Mouse (Mus musculus): ENCODE results near the gene Tmem104. TPM values are rescaled to one million over a fixed set of nuclear protein-coding genes. Genes with fewer than 3 reads are reported as not detected.

Gene Tmem104
- polyA plus RNA-seq, 2 experiments from 2014 or later, result 8.1 to 14.2 TPM

DNA sequence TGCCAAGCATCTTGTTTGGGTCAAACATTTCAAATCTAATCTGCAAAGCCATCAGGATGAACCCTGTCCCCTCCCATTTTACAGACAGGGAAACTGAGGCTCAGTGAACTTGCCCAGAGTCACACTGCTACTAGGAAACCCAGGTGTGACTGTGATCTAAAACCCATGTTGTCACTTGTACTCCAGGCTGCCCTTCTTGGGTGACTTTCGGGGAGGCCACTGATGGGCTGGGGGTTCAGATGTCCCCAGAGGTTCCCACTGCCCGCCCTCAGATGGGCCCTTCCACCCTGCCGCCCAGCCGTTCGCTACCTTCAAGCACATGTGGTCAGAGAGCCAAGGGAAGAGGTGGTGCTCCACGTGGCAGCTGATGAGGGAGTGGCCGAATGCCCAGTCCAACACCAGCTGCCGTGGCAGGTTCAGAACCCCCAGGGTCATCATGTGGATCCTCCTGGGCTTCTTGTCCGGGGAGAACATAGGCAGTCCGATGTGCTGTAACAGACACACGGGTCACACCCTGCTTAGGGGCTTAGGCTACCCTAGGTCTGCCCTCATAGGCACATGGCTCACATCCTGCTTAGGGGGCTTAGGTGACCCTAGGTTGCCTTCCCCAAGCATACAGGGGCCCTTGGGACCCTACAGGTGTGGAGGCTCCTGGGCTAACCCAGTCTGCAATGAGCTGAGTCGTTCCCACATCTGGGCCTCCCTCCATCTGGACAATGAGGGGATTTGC, 96.8 kb downstream of the Tmem104 start:
- no peak for ATAC-seq

GRCm38 (mm10) chr11:115285282-115285681, 98.0 kb downstream of the Tmem104 start:
- no peak for ATAC-seq

DNA sequence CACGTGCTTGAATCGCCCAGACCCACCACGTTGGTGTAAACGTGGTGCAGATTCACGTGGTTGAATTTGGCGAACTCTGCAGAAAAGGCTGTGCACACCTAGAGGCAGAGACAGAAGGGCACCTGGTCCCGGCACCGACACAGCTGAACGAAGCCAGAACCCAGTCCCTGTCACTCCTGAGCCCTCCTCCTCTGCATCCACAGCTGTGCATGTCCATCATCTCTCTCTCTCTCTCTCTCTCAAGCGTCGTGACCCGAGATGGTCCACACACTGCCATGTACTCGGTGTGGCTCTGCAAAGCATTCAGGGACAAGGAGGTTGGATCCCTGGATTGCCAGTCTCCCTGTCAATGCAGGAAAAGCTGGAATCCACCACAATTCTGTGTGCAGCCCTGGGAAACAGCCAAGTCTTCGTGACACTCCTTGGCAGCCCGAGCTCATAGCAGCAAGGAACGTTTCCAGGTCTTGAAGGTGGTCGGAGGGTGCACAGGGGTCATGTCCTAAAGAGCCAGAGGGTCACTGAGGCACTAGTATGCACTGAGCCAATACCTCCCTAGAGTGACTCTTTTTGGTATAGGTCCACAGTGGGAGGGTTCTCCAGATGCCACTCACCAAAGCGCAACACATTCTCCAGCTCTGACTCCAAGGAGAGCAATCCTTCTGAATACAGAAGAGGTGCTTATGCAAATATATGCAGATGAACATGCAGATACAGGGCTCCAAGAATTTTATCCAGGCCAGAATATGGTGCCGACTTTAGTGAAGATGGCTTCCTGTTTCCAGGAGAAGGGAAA, 99.1 kb downstream of the Tmem104 start:
- ATAC-seq, result no peak

GRCm38 (mm10) chr11:115287386-115287785, 100.1 kb downstream of the Tmem104 start:
- ATAC-seq, result no peak

DNA sequence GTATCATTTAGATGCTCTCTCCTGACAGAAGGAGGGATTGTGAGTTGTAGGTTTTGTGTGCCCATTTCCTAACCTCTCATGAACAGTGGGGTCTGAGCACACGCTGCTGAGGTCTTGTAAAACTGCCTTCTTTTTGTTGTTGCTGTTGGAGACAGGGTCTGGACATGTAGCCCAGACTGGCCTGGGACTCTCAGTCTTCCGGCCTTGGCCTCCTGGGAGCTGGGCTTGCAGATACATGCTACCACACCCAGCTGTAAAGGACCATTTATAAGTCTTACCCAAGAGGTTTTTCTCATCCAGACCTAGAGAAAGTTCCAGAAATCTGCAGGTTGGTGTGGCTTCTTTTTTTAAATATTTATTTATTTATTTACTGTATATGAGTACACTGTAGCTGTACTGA, 101.0 kb downstream of the Tmem104 start:
- ATAC-seq, result no peak

DNA sequence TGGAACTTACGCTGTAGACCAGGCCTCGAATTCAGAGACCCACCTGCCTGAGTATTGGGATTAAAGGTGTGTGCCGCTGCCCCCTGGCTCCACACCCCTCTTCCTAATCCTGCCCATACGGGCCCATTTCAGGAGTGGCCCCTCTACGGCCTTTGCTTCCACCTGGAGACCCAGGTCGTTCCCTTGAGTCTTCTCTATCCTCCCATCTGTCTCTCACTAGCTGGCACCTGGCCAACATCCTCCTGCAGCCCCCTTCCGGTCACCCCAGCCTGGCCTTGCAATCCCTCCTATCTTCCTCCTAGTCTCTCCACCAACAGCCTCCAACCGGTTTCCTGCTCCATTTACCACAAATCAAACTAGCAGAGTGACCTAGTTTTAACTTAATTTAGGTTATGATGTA, 102.6 kb downstream of the Tmem104 start:
- no peak for ATAC-seq

- no peak for ATAC-seq
These were observed 103.0 kb downstream of the Tmem104 start for GRCm38 (mm10) chr11:115290314-115290713.

DNA sequence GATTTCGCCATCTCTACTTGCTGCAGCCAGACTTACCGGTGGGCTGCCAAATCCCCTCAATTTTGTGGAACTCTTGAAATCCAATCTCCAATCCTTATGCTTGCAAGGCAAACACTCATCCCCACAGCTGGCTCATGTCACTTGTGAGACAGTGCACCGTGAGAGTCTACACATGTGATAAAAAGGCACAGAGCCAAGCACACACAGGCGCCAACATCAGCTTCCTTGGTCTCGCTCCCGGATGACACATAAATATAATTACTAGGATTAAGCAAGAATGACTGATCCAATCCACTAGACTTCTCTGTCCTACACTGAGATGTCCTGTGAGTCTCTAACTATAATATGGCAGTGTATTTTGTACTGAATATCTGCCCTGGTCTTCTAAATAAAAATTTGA, 103.6 kb downstream of the Tmem104 start:
- ATAC-seq, result no peak

DNA sequence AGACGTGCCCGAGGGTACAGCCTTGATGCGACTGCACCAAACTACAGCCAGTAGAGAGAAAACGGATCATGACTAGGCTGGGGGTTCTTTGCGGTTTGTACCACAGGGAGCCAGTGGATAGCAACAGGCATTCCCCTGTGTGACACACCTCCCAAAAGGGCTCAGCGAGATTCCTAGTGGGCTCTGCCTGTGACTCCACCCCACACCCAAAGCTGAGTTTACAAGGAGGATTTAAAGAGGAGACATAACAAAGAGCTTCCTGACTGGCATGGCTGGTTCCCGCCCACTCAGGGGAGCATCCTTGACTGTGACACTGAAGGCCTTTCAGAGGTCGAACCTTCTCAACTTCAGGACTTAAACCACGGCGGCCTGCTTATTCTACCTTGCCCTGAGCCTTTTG, 104.2 kb downstream of the Tmem104 start:
- ATAC-seq, result no peak

DNA sequence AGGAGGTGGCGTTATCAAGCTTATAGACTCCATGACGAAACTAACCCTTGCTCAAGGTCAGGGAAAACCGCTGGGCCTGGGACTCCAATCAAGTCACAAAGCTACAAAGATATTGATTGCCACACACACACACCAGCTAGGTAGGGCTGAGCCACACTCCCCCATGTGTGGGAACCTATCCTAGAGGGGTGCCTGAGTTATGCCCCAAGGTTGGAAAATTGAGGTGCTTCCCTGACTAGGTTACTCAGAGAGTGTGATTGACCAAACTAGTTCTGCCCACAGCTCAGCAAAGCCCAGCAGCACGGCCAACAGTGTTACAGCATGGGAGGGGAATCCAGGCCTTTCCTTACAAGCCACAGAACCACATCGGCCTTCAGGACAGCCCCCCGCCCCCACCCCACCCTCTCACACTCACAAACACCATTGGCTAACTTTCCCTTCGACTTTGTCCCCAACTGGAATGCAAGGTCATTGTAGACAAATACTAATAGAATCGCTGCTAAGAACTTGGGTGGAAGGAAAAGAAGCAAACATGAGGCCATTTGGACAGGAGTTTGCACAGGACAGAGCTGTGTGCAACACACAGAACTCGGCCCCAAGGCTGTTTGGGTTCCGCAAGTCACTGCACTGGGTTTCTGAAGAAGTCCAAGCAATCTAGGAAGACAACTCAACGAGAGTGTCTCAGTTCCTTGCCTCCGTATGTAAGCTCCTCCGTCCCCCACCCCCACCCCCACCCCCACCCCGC, 105.5 kb downstream of the Tmem104 start:
- no peak for ATAC-seq

GRCm38 (mm10) chr11:115295939-115296338, 108.7 kb downstream of the Tmem104 start:
- ATAC-seq, result no peak

Other genes with a start within 250 kb of the Tmem104 start
- gene Cd300c, start 218.3 kb upstream of the Tmem104 start, polyA plus RNA-seq (2017; shearing (Covaris generic)), result not detected
- gene Cd300ld, start 197.6 kb upstream of the Tmem104 start, polyA plus RNA-seq (2017; shearing (Covaris generic)), result not detected
- gene Cd300c2, start 185.6 kb upstream of the Tmem104 start, polyA plus RNA-seq (2017; shearing (Covaris generic)), result under 1 TPM in 1 of 2 experiments, not detected in 1; 0.54 TPM
- gene Cd300ld2, start 171.3 kb upstream of the Tmem104 start, polyA plus RNA-seq (2017; shearing (Covaris generic)), result not detected
- gene Cd300ld4, start 160.5 kb upstream of the Tmem104 start, polyA plus RNA-seq (2017; shearing (Covaris generic)), result not detected
- gene Cd300ld5, start 149.7 kb upstream of the Tmem104 start, polyA plus RNA-seq (2017; shearing (Covaris generic)), result not detected
- not detected for gene Cd300ld3, start 139.1 kb upstream of the Tmem104 start, polyA plus RNA-seq (2017; shearing (Covaris generic))
- under 1 TPM in 1 of 2 experiments, not detected in 1; 0.29 TPM for gene Cd300e, start 125.3 kb upstream of the Tmem104 start, polyA plus RNA-seq (2017; shearing (Covaris generic))
- gene Rab37, start 96.1 kb upstream of the Tmem104 start, polyA plus RNA-seq (2017; shearing (Covaris generic)), result 100 to 1,000 TPM; 156 to 274 TPM
- 1 to 10 TPM in 1 of 2 experiments, under 1 TPM in 1; 0.51 to 1.0 TPM for gene Cd300lf, start 53.5 kb upstream of the Tmem104 start, polyA plus RNA-seq (2017; shearing (Covaris generic))
- 100 to 1,000 TPM; 162 to 222 TPM for gene Slc9a3r1, start 24.1 kb upstream of the Tmem104 start, polyA plus RNA-seq (2017; shearing (Covaris generic))
- gene Nat9, start 372 bp downstream of the Tmem104 start, polyA plus RNA-seq (2017; shearing (Covaris generic)), result 10 to 100 TPM; 12.1 to 18.1 TPM
- gene Grin2c, start 79.8 kb downstream of the Tmem104 start, polyA plus RNA-seq (2017; shearing (Covaris generic)), result not detected
- 10 to 100 TPM; 21.6 to 26.8 TPM for gene Fdxr, start 89.6 kb downstream of the Tmem104 start, polyA plus RNA-seq (2017; shearing (Covaris generic))
- gene Fads6, start 110.2 kb downstream of the Tmem104 start, polyA plus RNA-seq (2017; shearing (Covaris generic)), result 1 to 10 TPM; 1.1 to 1.6 TPM
- gene Otop2, start 119.7 kb downstream of the Tmem104 start, polyA plus RNA-seq (2017; shearing (Covaris generic)), result not detected
- not detected for gene Ush1g, start 134.6 kb downstream of the Tmem104 start, polyA plus RNA-seq (2017; shearing (Covaris generic))
- gene Otop3, start 147.2 kb downstream of the Tmem104 start, polyA plus RNA-seq (2017; shearing (Covaris generic)), result not detected
- gene Hid1, start 180.3 kb downstream of the Tmem104 start, polyA plus RNA-seq (2017; shearing (Covaris generic)), result 1 to 10 TPM; 2.4 to 3.9 TPM
- gene Cdr2l, start 194.4 kb downstream of the Tmem104 start, polyA plus RNA-seq (2017; shearing (Covaris generic)), result not detected
- 100 to 1,000 TPM; 177 to 185 TPM for gene Mrpl58, start 216.3 kb downstream of the Tmem104 start, polyA plus RNA-seq (2017; shearing (Covaris generic))
- 100 to 1,000 TPM; 602 to 622 TPM for gene Atp5h, start 232.5 kb downstream of the Tmem104 start, polyA plus RNA-seq (2017; shearing (Covaris generic))
- gene Kctd2, start 232.6 kb downstream of the Tmem104 start, polyA plus RNA-seq (2017; shearing (Covaris generic)), result 1 to 10 TPM; 8.3 to 9.1 TPM